Mouse (Mus musculus) intestine, embryonic 15.5 days (tissue): ENCODE results near the gene Sbk3. TPM values are rescaled to one million over a fixed set of nuclear protein-coding genes. Genes with fewer than 3 reads are reported as not detected.
A peak's percentile ranks its signal among the peaks of the same experiment; 100 is the strongest.

Source experiments
- ATAC-seq: fragments of 200-750 bp; cut with Nextera tagmentation; 2 replicates; pipeline ENCODE4 v1.8.0; 2017; ENCODE audit warnings: moderate TSS enrichment, moderate library complexity
- H3K27ac ChIP-seq: fragments of 300-500 bp; sonication (generic); 2 replicates; pipeline ENCODE4 v1.5.1; 2015; ENCODE audit warnings: mild to moderate bottlenecking, inconsistent platforms
- H3K27me3 ChIP-seq: fragments of 300-500 bp; sonication (generic); replicated peaks from 2 replicates; pipeline ENCODE4 v1.6.1; 2015; ENCODE audit warnings: inconsistent platforms
- H3K36me3 ChIP-seq: fragments of 300-500 bp; sonication (generic); 2 replicates; pipeline ENCODE4 v1.6.1; 2015; ENCODE audit warnings: inconsistent platforms
- H3K4me1 ChIP-seq: fragments of 300-500 bp; sonication (generic); replicated peaks from 2 replicates; pipeline ENCODE4 v1.6.1; 2015; ENCODE audit warnings: inconsistent platforms
- H3K4me2 ChIP-seq: fragments of 300-500 bp; sonication (generic); replicated peaks from 2 replicates; pipeline ENCODE4 v1.6.1; 2015; ENCODE audit warnings: mild to moderate bottlenecking, inconsistent platforms
- H3K4me3 ChIP-seq: fragments of 300-500 bp; sonication (generic); replicated peaks from 2 replicates; pipeline ENCODE4 v1.5.1; 2015; ENCODE audit warnings: inconsistent platforms
- H3K9ac ChIP-seq: fragments of 300-500 bp; sonication (generic); 2 replicates; pipeline ENCODE4 v1.6.1; 2015; ENCODE audit warnings: inconsistent platforms
- H3K9me3 ChIP-seq: fragments of 300-500 bp; sonication (generic); 2 replicates; pipeline ENCODE4 v1.6.1; 2016; ENCODE audit warnings: inconsistent platforms
- WGBS: fragments of 180-500 bp; shearing (Covaris S2); methylation state at CpG from one replicate; pipeline ENCODE4 v1.1.7; 2015; 5-methylcytosine and 5-hydroxymethylcytosine counted together
- polyA plus RNA-seq: library from polyadenylated mRNA; unstranded; fragments of >200 nt; fragmentation: Nextera tagmentation; extraction: Ambion mirVana; gene quantifications from 2 replicates; pipeline ENCODE4 v1.2.1, GENCODE M21; 2015

Gene Sbk3
- polyA plus RNA-seq, 1 experiment from 2014 or later, result not detected

DNA sequence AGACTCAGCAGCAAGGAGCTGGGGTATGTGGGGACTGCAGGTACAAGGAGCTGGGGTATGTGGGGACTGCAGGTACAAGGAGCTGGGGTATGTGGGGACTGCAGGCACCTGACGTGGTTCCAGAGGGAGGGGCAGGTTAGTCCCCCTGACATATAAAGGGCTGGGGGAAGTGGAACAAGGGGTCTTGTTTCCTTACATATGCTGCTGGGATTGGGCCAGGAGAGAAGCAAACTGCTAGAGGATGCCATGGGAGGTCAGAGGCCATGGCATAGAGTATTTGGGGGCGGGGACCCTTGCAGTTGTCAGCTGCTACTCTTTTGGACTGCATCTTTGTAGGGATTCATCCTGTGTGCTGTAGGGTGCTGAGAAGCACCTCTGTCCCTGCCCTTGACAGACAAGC, 53.5 kb downstream of the Sbk3 start:
- Histone ChIP-seq H3K4me1 (peaks cover 19% of the 10 kb centered on the region), H3K4me2 (no peak overlapping the region), H3K27me3 (no peaks in the 10 kb centered on the region), H3K36me3 (peaks cover 28% of the 10 kb centered on the region), H3K9ac (no peak overlapping the region), H3K27ac (no peak overlapping the region), H3K4me3 (no peak overlapping the region), H3K9me3 (no peaks in the 10 kb centered on the region)
- no peak for ATAC-seq
- WGBS, result 74% methylated on average over 2 of the region's 2 CpGs

GRCm38 (mm10) chr7:4915669-4916416, 55.1 kb downstream of the Sbk3 start:
- no peaks in the 10 kb centered on the region for H3K9me3 ChIP-seq
- peak overlapping the region; percentile 61 for H3K4me3 ChIP-seq
- peaks cover 22% of the 10 kb centered on the region for H3K36me3 ChIP-seq
- H3K4me2 ChIP-seq, result peak overlapping the region; percentile 64
- peak; percentile 71 for ATAC-seq
- H3K9ac ChIP-seq, result peak overlapping the region; percentile 77
- WGBS, result 15% methylated on average over 14 of the region's 14 CpGs
- peak overlapping the region; percentile 94 for H3K27ac ChIP-seq
- no peaks in the 10 kb centered on the region for H3K27me3 ChIP-seq
- H3K4me1 ChIP-seq, result peaks cover 13% of the 10 kb centered on the region

Other genes starting within 250 kb of the Sbk3 start
- 2.2 and 3.6 TPM in 2 replicates for gene Tmem150b, start 245.9 kb downstream of the Sbk3 start, polyA plus RNA-seq
- gene Kmt5c, start 231.1 kb downstream of the Sbk3 start, polyA plus RNA-seq, result 63.7 and 66.8 TPM in 2 replicates
- gene Cox6b2, start 218.1 kb downstream of the Sbk3 start, polyA plus RNA-seq, result 45.5 and 53.0 TPM in 2 replicates
- not detected in 2 replicates for gene Fam71e2, start 199.9 kb downstream of the Sbk3 start, polyA plus RNA-seq
- 0.14 and 0.24 TPM in 2 replicates for gene Il11, start 188.3 kb downstream of the Sbk3 start, polyA plus RNA-seq
- 1.1 and 1.8 TPM in 2 replicates for gene Tmem190, start 188.2 kb downstream of the Sbk3 start, polyA plus RNA-seq
- 40.4 and 40.6 TPM in 2 replicates for gene Tmem238, start 181.5 kb downstream of the Sbk3 start, polyA plus RNA-seq
- 328 and 339 TPM in 2 replicates for gene Rpl28, start 178.3 kb downstream of the Sbk3 start, polyA plus RNA-seq
- gene Ube2s, start 158.6 kb downstream of the Sbk3 start, polyA plus RNA-seq, result 303 and 321 TPM in 2 replicates
- gene Shisa7, start 126.5 kb downstream of the Sbk3 start, polyA plus RNA-seq, result 0.21 and 0.27 TPM in 2 replicates
- gene Isoc2b, start 100.9 kb downstream of the Sbk3 start, polyA plus RNA-seq, result 9.7 and 15.5 TPM in 2 replicates
- gene Isoc2a, start 94.0 kb downstream of the Sbk3 start, polyA plus RNA-seq, result 0.68 and 1.0 TPM in 2 replicates
- not detected in 2 replicates for gene Gm36210, start 64.7 kb downstream of the Sbk3 start, polyA plus RNA-seq
- 2.9 and 3.4 TPM in 2 replicates for gene Zfp628, start 56.0 kb downstream of the Sbk3 start, polyA plus RNA-seq
- 3.0 and 3.5 TPM in 2 replicates for gene Nat14, start 49.1 kb downstream of the Sbk3 start, polyA plus RNA-seq
- gene Ssc5d, start 45.4 kb downstream of the Sbk3 start, polyA plus RNA-seq, result 2.7 and 3.5 TPM in 2 replicates
- gene Sbk2, start 6.8 kb downstream of the Sbk3 start, polyA plus RNA-seq, result 0.23 and 0.39 TPM in 2 replicates
- gene Zfp579, start 25.0 kb upstream of the Sbk3 start, polyA plus RNA-seq, result 22.2 and 24.6 TPM in 2 replicates
- 20.2 and 21.4 TPM in 2 replicates for gene Zfp524, start 43.2 kb upstream of the Sbk3 start, polyA plus RNA-seq
- 37.0 and 38.5 TPM in 2 replicates for gene Fiz1, start 43.5 kb upstream of the Sbk3 start, polyA plus RNA-seq
- gene Gm44973, start 44.3 kb upstream of the Sbk3 start, polyA plus RNA-seq, result 1.6 TPM in 2 replicates
- gene Zfp865, start 49.2 kb upstream of the Sbk3 start, polyA plus RNA-seq, result 5.5 and 5.6 TPM in 2 replicates
- 13.4 TPM in 2 replicates for gene Ccdc106, start 49.4 kb upstream of the Sbk3 start, polyA plus RNA-seq
- not detected in 2 replicates for gene 4632433K11Rik, start 63.0 kb upstream of the Sbk3 start, polyA plus RNA-seq
- gene Zfp784, start 67.3 kb upstream of the Sbk3 start, polyA plus RNA-seq, result 6.0 and 6.5 TPM in 2 replicates
- 22.2 and 25.0 TPM in 2 replicates for gene Zfp580, start 80.4 kb upstream of the Sbk3 start, polyA plus RNA-seq
- 126 and 130 TPM in 2 replicates for gene U2af2, start 91.0 kb upstream of the Sbk3 start, polyA plus RNA-seq
- gene Epn1, start 109.1 kb upstream of the Sbk3 start, polyA plus RNA-seq, result 62.4 and 66.5 TPM in 2 replicates
- not detected in 2 replicates for gene Rfpl4, start 145.8 kb upstream of the Sbk3 start, polyA plus RNA-seq
- 0.31 and 0.56 TPM in 2 replicates for gene Rasl2-9, start 154.8 kb upstream of the Sbk3 start, polyA plus RNA-seq
- gene Vmn1r55, start 178.5 kb upstream of the Sbk3 start, polyA plus RNA-seq, result not detected in 2 replicates
- not detected in 2 replicates for gene Vmn1r56, start 225.6 kb upstream of the Sbk3 start, polyA plus RNA-seq
- gene Vmn1r57, start 247.3 kb upstream of the Sbk3 start, polyA plus RNA-seq, result not detected in 2 replicates